Mouse (Mus musculus): ENCODE measurements at regions not wholly inside any gene's neighbourhood (a gene's known extent, or its start where the extent isn't known, plus 50 kb on each side); places are given as distances from the start of the nearest gene placed in this dataset.

- DNase-seq (ENCODE audit: low read depth, low spot score): no peak
Measured at GRCm38 (mm10) chr6:117788580-117789540, 52.1 kb upstream of the Zfp637 start.

GRCm38 (mm10) chr6:117790581-117790980 is 50.4 kb upstream of the Zfp637 start:
- no peak for DNase-seq (ENCODE audit: low read depth, low spot score)
